Mouse (Mus musculus): Measurements from ENCODE around the gene Sox13. TPM values are rescaled to one million over a fixed set of nuclear protein-coding genes. Genes with fewer than 3 reads are reported as not detected.
"Not testable (repeated sequence)": the region's sequence is repeated elsewhere in the genome, so short reads cannot be mapped to it uniquely, and the experiment has no call there.

Gene Sox13
- polyA plus RNA-seq, 1 experiment from 2014 or later: 4.3 TPM

GRCm38 (mm10) chr1:133347693-133348520 lies 76.3 kb downstream of the Sox13 start:
- Histone ChIP-seq H3K4me1 (ENCODE audit: control insufficient read depth, insufficient read depth, low read length) (0 out of 2 replicates have a peak, but pooled peaks cover 4% of the 10 kb centered on the region), H3K4me3 (ENCODE audit: low read length) (no peak overlapping the region), H3K9me3 (replicated peaks; ENCODE audit: control insufficient read depth, low read length) (no peaks in the 10 kb centered on the region; the same call in 1 of the 2 replicates), H3K4me2 (ENCODE audit: low read depth, low read length) (no peak overlapping the region), H3K27me3 (ENCODE audit: control insufficient read depth, insufficient read depth, low read length) (no peaks in the 10 kb centered on the region), H3K27ac (ENCODE audit: low read length) (no peak overlapping the region), H3K9ac (ENCODE audit: low read length) (no peak overlapping the region), H3K36me3 (ENCODE audit: control insufficient read depth, insufficient read depth) (no peaks in the 10 kb centered on the region)
- WGBS: 46% methylated on average over 11 of the region's 11 CpGs
- ATAC-seq (replicated peaks; ENCODE audit: extremely low read depth, insufficient read depth, low FRiP score): no peak

- H3K9ac ChIP-seq (ENCODE audit: low read length): no peak overlapping the region
- 55% methylated on average over 3 of the region's 3 CpGs for WGBS
- H3K9me3 ChIP-seq (replicated peaks; ENCODE audit: control insufficient read depth, low read length): no peaks in the 10 kb centered on the region; the same call in 1 of the 2 replicates
- H3K4me1 ChIP-seq (ENCODE audit: control insufficient read depth, insufficient read depth, low read length): 0 out of 2 replicates have a peak, but pooled peaks cover 4% of the 10 kb centered on the region
- H3K27me3 ChIP-seq (ENCODE audit: control insufficient read depth, insufficient read depth, low read length): no peaks in the 10 kb centered on the region
- no peaks in the 10 kb centered on the region for H3K36me3 ChIP-seq (ENCODE audit: control insufficient read depth, insufficient read depth)
- H3K4me3 ChIP-seq (ENCODE audit: low read length): no peak overlapping the region
- no peak overlapping the region for H3K27ac ChIP-seq (ENCODE audit: low read length)
- ATAC-seq (replicated peaks; ENCODE audit: extremely low read depth, insufficient read depth, low FRiP score): no peak
- no peak overlapping the region for H3K4me2 ChIP-seq (ENCODE audit: low read depth, low read length)
Observed at GRCm38 (mm10) chr1:133347226-133347625, 77.0 kb downstream of the Sox13 start.

GRCm38 (mm10) chr1:133346531-133346930 lies 77.6 kb downstream of the Sox13 start:
- H3K9ac ChIP-seq (ENCODE audit: low read length): no peak overlapping the region
- no peak overlapping the region for H3K27ac ChIP-seq (ENCODE audit: low read length)
- H3K36me3 ChIP-seq (ENCODE audit: control insufficient read depth, insufficient read depth): no peaks in the 10 kb centered on the region
- 78% methylated on average over 9 of the region's 9 CpGs for WGBS
- no peaks in the 10 kb centered on the region for H3K27me3 ChIP-seq (ENCODE audit: control insufficient read depth, insufficient read depth, low read length)
- H3K4me1 ChIP-seq (ENCODE audit: control insufficient read depth, insufficient read depth, low read length): 0 out of 2 replicates have a peak, but pooled peaks cover 4% of the 10 kb centered on the region
- H3K4me3 ChIP-seq (ENCODE audit: low read length): no peak overlapping the region
- H3K4me2 ChIP-seq (ENCODE audit: low read depth, low read length): no peak overlapping the region
- H3K9me3 ChIP-seq (replicated peaks; ENCODE audit: control insufficient read depth, low read length): no peaks in the 10 kb centered on the region; the same call in 1 of the 2 replicates
- ATAC-seq (replicated peaks; ENCODE audit: extremely low read depth, insufficient read depth, low FRiP score): no peak

- no peaks in the 10 kb centered on the region for H3K27me3 ChIP-seq (ENCODE audit: control insufficient read depth, insufficient read depth, low read length)
- no peaks in the 10 kb centered on the region for H3K36me3 ChIP-seq (ENCODE audit: control insufficient read depth, insufficient read depth)
- 88% methylated on average over 2 of the region's 2 CpGs for WGBS
- H3K9me3 ChIP-seq (replicated peaks; ENCODE audit: control insufficient read depth, low read length): no peaks in the 10 kb centered on the region; the same call in 1 of the 2 replicates
- H3K4me1 ChIP-seq (ENCODE audit: control insufficient read depth, insufficient read depth, low read length): 0 out of 2 replicates have a peak, but pooled peaks cover 4% of the 10 kb centered on the region
- no peak overlapping the region for H3K9ac ChIP-seq (ENCODE audit: low read length)
- no peak overlapping the region for H3K27ac ChIP-seq (ENCODE audit: low read length)
- no peak overlapping the region for H3K4me2 ChIP-seq (ENCODE audit: low read depth, low read length)
- no peak for ATAC-seq (replicated peaks; ENCODE audit: extremely low read depth, insufficient read depth, low FRiP score)
- H3K4me3 ChIP-seq (ENCODE audit: low read length): no peak overlapping the region
Observed at GRCm38 (mm10) chr1:133344357-133344756, 79.8 kb downstream of the Sox13 start.

GRCm38 (mm10) chr1:133340403-133340802 lies 83.8 kb downstream of the Sox13 start:
- 48% methylated on average over 1 of the region's 1 CpGs for WGBS
- H3K4me3 ChIP-seq (ENCODE audit: low read length); H3K4me1 ChIP-seq (ENCODE audit: control insufficient read depth, insufficient read depth, low read length); H3K4me2 ChIP-seq (ENCODE audit: low read depth, low read length); H3K27ac ChIP-seq (ENCODE audit: low read length); ATAC-seq (replicated peaks; ENCODE audit: extremely low read depth, insufficient read depth, low FRiP score); H3K36me3 ChIP-seq (ENCODE audit: control insufficient read depth, insufficient read depth); H3K27me3 ChIP-seq (ENCODE audit: control insufficient read depth, insufficient read depth, low read length); H3K9me3 ChIP-seq (replicated peaks; ENCODE audit: control insufficient read depth, low read length); H3K9ac ChIP-seq (ENCODE audit: low read length): not testable (repeated sequence)

- ATAC-seq (replicated peaks; ENCODE audit: extremely low read depth, insufficient read depth, low FRiP score): no peak
- Histone ChIP-seq H3K27ac (ENCODE audit: low read length) (no peak overlapping the region), H3K4me2 (ENCODE audit: low read depth, low read length) (no peak overlapping the region), H3K27me3 (ENCODE audit: control insufficient read depth, insufficient read depth, low read length) (peaks cover 17% of the 10 kb centered on the region), H3K9ac (ENCODE audit: low read length) (no peak overlapping the region), H3K4me3 (ENCODE audit: low read length) (no peak overlapping the region), H3K9me3 (replicated peaks; ENCODE audit: control insufficient read depth, low read length) (no peaks in the 10 kb centered on the region), H3K36me3 (ENCODE audit: control insufficient read depth, insufficient read depth) (no peaks in the 10 kb centered on the region), H3K4me1 (ENCODE audit: control insufficient read depth, insufficient read depth, low read length) (0 out of 2 replicates have a peak, but pooled peaks cover 6% of the 10 kb centered on the region)
- WGBS: 79% methylated on average over 6 of the region's 6 CpGs
Observed at GRCm38 (mm10) chr1:133333937-133334336, 90.2 kb downstream of the Sox13 start.

GRCm38 (mm10) chr1:133332656-133333430 lies 91.3 kb downstream of the Sox13 start:
- H3K4me2 ChIP-seq (ENCODE audit: low read depth, low read length): no peak overlapping the region
- ATAC-seq (replicated peaks; ENCODE audit: extremely low read depth, insufficient read depth, low FRiP score): no peak
- H3K36me3 ChIP-seq (ENCODE audit: control insufficient read depth, insufficient read depth): no peaks in the 10 kb centered on the region
- no peak overlapping the region for H3K9ac ChIP-seq (ENCODE audit: low read length)
- H3K27me3 ChIP-seq (ENCODE audit: control insufficient read depth, insufficient read depth, low read length): peaks cover 19% of the 10 kb centered on the region
- H3K4me3 ChIP-seq (ENCODE audit: low read length): no peak overlapping the region
- WGBS: 81% methylated on average over 11 of the region's 11 CpGs
- H3K4me1 ChIP-seq (ENCODE audit: control insufficient read depth, insufficient read depth, low read length): 0 out of 2 replicates have a peak, but pooled peaks cover 6% of the 10 kb centered on the region
- H3K9me3 ChIP-seq (replicated peaks; ENCODE audit: control insufficient read depth, low read length): no peaks in the 10 kb centered on the region
- no peak overlapping the region for H3K27ac ChIP-seq (ENCODE audit: low read length)
